Mouse (Mus musculus): Measurements from ENCODE around the gene Myo1e. TPM values are rescaled to one million over a fixed set of nuclear protein-coding genes. Genes with fewer than 3 reads are reported as not detected.

The Myo1e gene
- polyA plus RNA-seq, 1 experiment from 2014 or later = 4.1 TPM

GRCm38 (mm10) chr9:70211638-70212037 lies 4.5 kb downstream of the Myo1e start:
- H3K4me1 ChIP-seq (ENCODE audit: control insufficient read depth, insufficient read depth, low read length) = peaks cover 4% of the 10 kb centered on the region; the same call in 1 of the 2 replicates
- DNase-seq (ENCODE audit: low spot score) = no peak
- WGBS = 72% methylated on average over 14 of the region's 14 CpGs
- H3K4me3 ChIP-seq (ENCODE audit: low read depth, low read length) = no peak overlapping the region
- no peaks in the 10 kb centered on the region for H3K9me3 ChIP-seq (replicated peaks; ENCODE audit: control insufficient read depth, low read length)
- no peak for ATAC-seq
- H3K27ac ChIP-seq (ENCODE audit: low read depth, low read length) = no peak overlapping the region
- H3K9ac ChIP-seq (ENCODE audit: low read length) = no peak overlapping the region
- no peaks in the 10 kb centered on the region for H3K27me3 ChIP-seq (replicated peaks; ENCODE audit: control insufficient read depth, insufficient read depth, low read length)
- no peaks in the 10 kb centered on the region for H3K36me3 ChIP-seq (ENCODE audit: control insufficient read depth, insufficient read depth, low read length)
- no peak overlapping the region for H3K4me2 ChIP-seq (ENCODE audit: low read length)

GRCm38 (mm10) chr9:70216517-70216916 lies 9.4 kb downstream of the Myo1e start:
- H3K27me3 ChIP-seq (replicated peaks; ENCODE audit: control insufficient read depth, insufficient read depth, low read length) = no peaks in the 10 kb centered on the region
- DNase-seq (ENCODE audit: low spot score) = no peak

DNA sequence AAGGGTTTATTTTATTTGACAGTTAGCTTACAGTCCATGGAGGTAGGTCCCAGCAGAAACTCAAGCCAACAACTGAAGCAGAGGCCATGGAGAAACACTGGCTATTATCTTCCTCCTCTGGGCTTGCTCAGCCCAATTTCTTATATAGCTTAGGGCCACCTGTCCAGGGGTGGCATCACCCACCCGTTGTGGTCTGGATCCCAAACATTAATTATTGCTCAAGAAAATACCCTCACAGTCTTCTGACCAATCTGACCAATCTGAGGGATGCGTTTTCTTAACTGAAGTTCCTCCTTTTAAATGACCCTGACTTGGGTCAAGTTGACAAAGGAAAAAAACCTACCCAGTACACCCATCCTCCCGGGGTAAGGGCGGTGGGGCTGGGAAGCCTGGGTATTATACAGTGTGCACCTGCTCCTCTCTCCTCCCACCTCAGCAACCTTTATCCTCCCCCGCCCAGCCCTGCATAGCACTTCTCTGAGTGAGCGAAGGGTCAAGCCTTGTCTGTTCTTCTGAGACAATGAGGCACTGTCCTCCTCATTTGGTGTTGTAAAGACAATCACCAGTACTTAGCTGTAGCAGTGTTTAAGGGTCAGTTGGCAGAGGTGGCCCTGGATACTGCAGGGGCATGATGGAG lies 12.3 kb downstream of the Myo1e start:
- no peak for DNase-seq (ENCODE audit: low spot score)

More at GRCm38 (mm10) chr9:70216517-70216916, 9.4 kb downstream of the Myo1e start:
- WGBS = 83% methylated on average over 6 of the region's 6 CpGs
- Histone ChIP-seq H3K4me3 (ENCODE audit: low read depth, low read length) (no peak overlapping the region), H3K4me1 (ENCODE audit: control insufficient read depth, insufficient read depth, low read length) (no peaks in the 10 kb centered on the region), H3K9ac (ENCODE audit: low read length) (no peak overlapping the region), H3K4me2 (ENCODE audit: low read length) (no peak overlapping the region), H3K36me3 (ENCODE audit: control insufficient read depth, insufficient read depth, low read length) (no peaks in the 10 kb centered on the region), H3K27ac (ENCODE audit: low read depth, low read length) (no peak overlapping the region), H3K9me3 (replicated peaks; ENCODE audit: control insufficient read depth, low read length) (no peaks in the 10 kb centered on the region)
- ATAC-seq = no peak

DNA sequence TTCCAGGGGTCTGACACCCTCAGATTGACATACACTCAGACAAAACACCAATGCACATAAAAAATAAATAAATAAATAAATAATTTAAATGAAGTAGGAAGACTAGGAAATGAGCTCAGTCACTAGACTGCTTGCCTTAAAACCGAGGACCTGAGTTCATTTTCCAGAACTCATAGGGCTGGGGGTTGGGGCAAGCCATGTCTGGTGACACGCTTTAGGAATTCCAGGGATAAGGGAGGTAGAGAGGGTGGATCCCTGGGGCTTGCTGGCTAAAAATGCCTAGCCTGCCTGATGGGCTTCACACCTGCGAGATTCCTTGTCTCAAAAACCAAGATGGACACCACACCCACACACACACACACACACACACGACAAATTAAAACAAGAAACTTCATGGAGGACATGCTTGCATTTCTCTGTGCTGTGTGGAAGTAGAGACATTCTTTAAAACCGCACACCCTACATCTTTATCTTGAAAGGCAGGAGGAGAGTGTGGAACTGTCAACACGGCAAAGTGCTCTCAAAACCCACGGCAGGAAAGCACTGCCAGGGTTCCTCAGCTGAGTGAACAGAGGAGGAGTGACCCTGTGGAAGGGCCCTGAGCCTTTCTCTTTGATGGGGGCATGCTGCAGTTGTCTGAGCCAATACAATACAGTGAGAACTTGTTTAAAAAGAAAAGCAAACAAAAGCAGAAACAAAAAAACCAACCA lies 13.5 kb downstream of the Myo1e start:
- WGBS = 68% methylated on average over 7 of the region's 7 CpGs

More for the DNA sequence above, 12.3 kb downstream of the Myo1e start:
- no peak for ATAC-seq
- H3K36me3 ChIP-seq (ENCODE audit: control insufficient read depth, insufficient read depth, low read length) = no peaks in the 10 kb centered on the region
- no peaks in the 10 kb centered on the region for H3K27me3 ChIP-seq (replicated peaks; ENCODE audit: control insufficient read depth, insufficient read depth, low read length)
- H3K9ac ChIP-seq (ENCODE audit: low read length) = no peak overlapping the region
- no peak overlapping the region for H3K4me2 ChIP-seq (ENCODE audit: low read length)
- 75% methylated on average over 6 of the region's 6 CpGs for WGBS
- H3K27ac ChIP-seq (ENCODE audit: low read depth, low read length) = no peak overlapping the region
- no peaks in the 10 kb centered on the region for H3K9me3 ChIP-seq (replicated peaks; ENCODE audit: control insufficient read depth, low read length)
- H3K4me3 ChIP-seq (ENCODE audit: low read depth, low read length) = no peak overlapping the region
- no peaks in the 10 kb centered on the region for H3K4me1 ChIP-seq (ENCODE audit: control insufficient read depth, insufficient read depth, low read length)

GRCm38 (mm10) chr9:70223142-70223541 lies 16.0 kb downstream of the Myo1e start:
- DNase-seq (ENCODE audit: low spot score) (no peak), ATAC-seq (no peak)
- H3K9me3 ChIP-seq (replicated peaks; ENCODE audit: control insufficient read depth, low read length) = no peaks in the 10 kb centered on the region
- H3K4me3 ChIP-seq (ENCODE audit: low read depth, low read length) = no peak overlapping the region
- no peak overlapping the region for H3K9ac ChIP-seq (ENCODE audit: low read length)
- 84% methylated on average over 4 of the region's 4 CpGs for WGBS
- H3K36me3 ChIP-seq (ENCODE audit: control insufficient read depth, insufficient read depth, low read length) = no peaks in the 10 kb centered on the region
- H3K27me3 ChIP-seq (replicated peaks; ENCODE audit: control insufficient read depth, insufficient read depth, low read length) = no peaks in the 10 kb centered on the region
- H3K4me1 ChIP-seq (ENCODE audit: control insufficient read depth, insufficient read depth, low read length) = no peaks in the 10 kb centered on the region
- no peak overlapping the region for H3K4me2 ChIP-seq (ENCODE audit: low read length)
- no peak overlapping the region for H3K27ac ChIP-seq (ENCODE audit: low read depth, low read length)

More for the DNA sequence above, 13.5 kb downstream of the Myo1e start:
- no peak overlapping the region for H3K4me2 ChIP-seq (ENCODE audit: low read length)
- no peak overlapping the region for H3K4me3 ChIP-seq (ENCODE audit: low read depth, low read length)
- H3K9ac ChIP-seq (ENCODE audit: low read length) = no peak overlapping the region
- H3K4me1 ChIP-seq (ENCODE audit: control insufficient read depth, insufficient read depth, low read length) = no peaks in the 10 kb centered on the region
- DNase-seq (ENCODE audit: low spot score) (no peak), ATAC-seq (no peak)
- no peak overlapping the region for H3K27ac ChIP-seq (ENCODE audit: low read depth, low read length)
- no peaks in the 10 kb centered on the region for H3K27me3 ChIP-seq (replicated peaks; ENCODE audit: control insufficient read depth, insufficient read depth, low read length)
- no peaks in the 10 kb centered on the region for H3K36me3 ChIP-seq (ENCODE audit: control insufficient read depth, insufficient read depth, low read length)
- H3K9me3 ChIP-seq (replicated peaks; ENCODE audit: control insufficient read depth, low read length) = no peaks in the 10 kb centered on the region

GRCm38 (mm10) chr9:70224046-70224445 lies 16.9 kb downstream of the Myo1e start:
- Histone ChIP-seq H3K36me3 (ENCODE audit: control insufficient read depth, insufficient read depth, low read length) (no peaks in the 10 kb centered on the region), H3K9ac (ENCODE audit: low read length) (no peak overlapping the region), H3K4me2 (ENCODE audit: low read length) (no peak overlapping the region), H3K27me3 (replicated peaks; ENCODE audit: control insufficient read depth, insufficient read depth, low read length) (no peaks in the 10 kb centered on the region), H3K4me1 (ENCODE audit: control insufficient read depth, insufficient read depth, low read length) (no peaks in the 10 kb centered on the region), H3K4me3 (ENCODE audit: low read depth, low read length) (no peak overlapping the region), H3K9me3 (replicated peaks; ENCODE audit: control insufficient read depth, low read length) (no peaks in the 10 kb centered on the region), H3K27ac (ENCODE audit: low read depth, low read length) (no peak overlapping the region)
- whole genome bisulfite sequencing = 87% methylated on average over 4 of the region's 4 CpGs
- ATAC-seq (no peak), DNase-seq (ENCODE audit: low spot score) (no peak)

DNA sequence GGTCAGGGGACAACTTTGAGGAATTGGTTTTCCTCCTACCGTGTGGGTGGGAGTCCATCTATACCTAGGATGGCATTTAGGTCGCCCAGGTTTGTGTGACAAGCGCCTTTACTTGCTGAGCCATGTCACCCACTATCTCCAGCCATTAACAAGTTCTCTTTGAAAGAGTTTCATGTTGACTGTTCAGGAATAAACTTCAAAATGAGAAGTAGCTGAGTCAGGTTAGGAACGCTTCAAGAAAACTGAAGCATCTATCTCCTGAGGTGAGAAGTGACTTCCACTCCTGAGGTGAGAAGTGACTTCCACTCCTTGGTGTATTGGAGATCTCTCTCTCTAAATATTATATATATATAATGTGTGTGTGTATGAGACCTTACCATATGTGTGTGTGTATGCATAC lies 19.2 kb downstream of the Myo1e start:
- ATAC-seq (no peak), DNase-seq (ENCODE audit: low spot score) (no peak)
- Histone ChIP-seq H3K36me3 (ENCODE audit: control insufficient read depth, insufficient read depth, low read length) (no peaks in the 10 kb centered on the region), H3K27me3 (replicated peaks; ENCODE audit: control insufficient read depth, insufficient read depth, low read length) (no peaks in the 10 kb centered on the region), H3K27ac (ENCODE audit: low read depth, low read length) (no peak overlapping the region), H3K9me3 (replicated peaks; ENCODE audit: control insufficient read depth, low read length) (no peaks in the 10 kb centered on the region), H3K4me2 (ENCODE audit: low read length) (no peak overlapping the region), H3K4me1 (ENCODE audit: control insufficient read depth, insufficient read depth, low read length) (no peaks in the 10 kb centered on the region), H3K4me3 (ENCODE audit: low read depth, low read length) (no peak overlapping the region), H3K9ac (ENCODE audit: low read length) (no peak overlapping the region)
- 92% methylated on average over 4 of the region's 4 CpGs for WGBS

GRCm38 (mm10) chr9:70229823-70230222 lies 22.7 kb downstream of the Myo1e start:
- H3K36me3 ChIP-seq (ENCODE audit: control insufficient read depth, insufficient read depth, low read length) = no peaks in the 10 kb centered on the region
- no peak overlapping the region for H3K27ac ChIP-seq (ENCODE audit: low read depth, low read length)
- no peak for DNase-seq (ENCODE audit: low spot score)
- WGBS = 84% methylated on average over 8 of the region's 8 CpGs
- no peak overlapping the region for H3K4me2 ChIP-seq (ENCODE audit: low read length)
- no peak overlapping the region for H3K9ac ChIP-seq (ENCODE audit: low read length)
- no peaks in the 10 kb centered on the region for H3K27me3 ChIP-seq (replicated peaks; ENCODE audit: control insufficient read depth, insufficient read depth, low read length)
- ATAC-seq = no peak
- H3K4me3 ChIP-seq (ENCODE audit: low read depth, low read length) = no peak overlapping the region
- H3K4me1 ChIP-seq (ENCODE audit: control insufficient read depth, insufficient read depth, low read length) = no peaks in the 10 kb centered on the region
- no peaks in the 10 kb centered on the region for H3K9me3 ChIP-seq (replicated peaks; ENCODE audit: control insufficient read depth, low read length)
